Mouse (Mus musculus) testis, adult 2 months (tissue): ENCODE data around the gene Lyl1. TPM values are rescaled to one million over a fixed set of nuclear protein-coding genes. Genes with fewer than 3 reads are reported as not detected.

ENCODE experiments used
- H3K27ac ChIP-seq: fragments of 200-500 bp; 2 replicates; pipeline ENCODE4 v1.5.1; 2012; ENCODE audit warnings: low read depth, low read length; ENCODE audit not compliant: control insufficient read depth, insufficient read depth
- H3K27me3 ChIP-seq: fragments of 200-500 bp; 2 replicates; pipeline ENCODE4 v1.6.1; 2012; ENCODE audit warnings: mild to moderate bottlenecking, low read length, moderate library complexity; ENCODE audit not compliant: control insufficient read depth, insufficient read depth
- H3K36me3 ChIP-seq: fragments of 200-500 bp; 2 replicates; pipeline ENCODE4 v1.6.1; 2012; ENCODE audit warnings: mild to moderate bottlenecking, low read length; ENCODE audit not compliant: control insufficient read depth, insufficient read depth
- H3K4me1 ChIP-seq: fragments of 200-500 bp; 2 replicates; pipeline ENCODE4 v1.6.1; 2012; ENCODE audit warnings: low read length; ENCODE audit not compliant: control insufficient read depth, insufficient read depth
- H3K4me3 ChIP-seq: fragments of 200-500 bp; 2 replicates; pipeline ENCODE4 v1.5.1; 2012; ENCODE audit warnings: low read depth, mild to moderate bottlenecking, low read length, moderate library complexity, mixed read lengths; ENCODE audit not compliant: control insufficient read depth
- CTCF ChIP-seq: fragments of 200-500 bp; IDR thresholded peaks from 2 replicates; pipeline ENCODE4 v1.5.1; 2012; ENCODE audit warnings: low read depth, mild to moderate bottlenecking, inconsistent platforms, low read length, moderate library complexity; ENCODE audit not compliant: control insufficient read depth, insufficient read depth, insufficient replicate concordance
- POLR2A ChIP-seq: fragments of 200-500 bp; IDR thresholded peaks from 2 replicates; pipeline ENCODE4 v1.6.1; 2012; ENCODE audit warnings: low read depth, mild to moderate bottlenecking, inconsistent platforms, low read length, moderate library complexity; ENCODE audit not compliant: control insufficient read depth
- polyA plus RNA-seq: library from polyadenylated mRNA; depleted of rRNA; stranded (reverse); fragments of >200 nt; gene quantifications from 2 replicates; pipeline ENCODE4 v1.2.3, GENCODE M21; 2012

Lyl1 gene
- polyA plus RNA-seq, 1 experiment = 0.93 TPM

DNA sequence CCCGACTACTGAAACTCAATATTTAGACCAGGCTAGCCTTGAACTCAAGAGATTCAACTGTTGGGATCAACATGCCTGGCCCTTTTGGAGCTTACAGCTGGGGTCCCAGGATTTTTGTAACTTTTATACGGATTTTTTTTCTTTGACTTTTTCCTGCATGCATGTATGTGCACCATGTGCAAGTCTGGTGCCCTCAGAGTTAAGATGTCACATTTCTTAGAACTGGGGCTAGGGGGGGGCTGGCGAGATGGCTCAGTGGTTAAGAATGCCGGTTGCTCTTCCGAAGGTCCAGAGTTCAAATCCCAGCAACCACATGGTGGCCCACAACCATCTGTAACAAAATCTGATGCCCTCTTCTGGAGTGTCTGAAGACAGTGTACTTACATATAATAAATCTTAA, 731 bp upstream of the Lyl1 start:
- H3K27me3 ChIP-seq = no peaks in the 10 kb centered on the region; the same call in 1 of the 2 replicates

DNA sequence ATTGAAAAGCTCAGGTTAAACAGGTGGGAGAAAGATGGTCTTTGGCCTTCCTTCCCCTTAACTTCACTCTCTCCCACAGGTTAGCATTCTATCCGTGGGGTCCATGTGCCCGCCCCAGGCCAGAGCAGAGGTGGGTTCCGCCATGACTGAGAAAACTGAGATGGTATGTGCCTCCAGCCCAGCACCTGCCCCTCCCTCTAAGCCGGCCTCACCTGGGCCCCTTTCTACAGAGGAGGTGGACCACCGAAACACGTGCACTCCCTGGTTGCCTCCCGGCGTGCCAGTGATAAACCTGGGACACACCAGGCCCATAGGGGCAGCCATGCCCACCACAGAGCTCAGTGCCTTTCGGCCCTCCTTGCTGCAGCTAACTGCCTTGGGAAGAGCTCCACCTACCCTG, 1.3 kb downstream of the Lyl1 start:
- Histone ChIP-seq H3K27me3 (no peaks in the 10 kb centered on the region; the same call in 1 of the 2 replicates), H3K36me3 (peaks cover 3% of the 10 kb centered on the region), H3K4me3 (no peak overlapping the region), H3K4me1 (peaks cover 27% of the 10 kb centered on the region), H3K27ac (no peak overlapping the region)
- TF ChIP-seq CTCF (no peak), POLR2A (no peak)

More for the DNA sequence above, 731 bp upstream of the Lyl1 start:
- H3K4me1 ChIP-seq = peaks cover 16% of the 10 kb centered on the region
- H3K27ac ChIP-seq = no peak overlapping the region
- H3K36me3 ChIP-seq = peaks cover 4% of the 10 kb centered on the region
- TF ChIP-seq CTCF = no peak
- TF ChIP-seq POLR2A = no peak
- H3K4me3 ChIP-seq = no peak overlapping the region

DNA sequence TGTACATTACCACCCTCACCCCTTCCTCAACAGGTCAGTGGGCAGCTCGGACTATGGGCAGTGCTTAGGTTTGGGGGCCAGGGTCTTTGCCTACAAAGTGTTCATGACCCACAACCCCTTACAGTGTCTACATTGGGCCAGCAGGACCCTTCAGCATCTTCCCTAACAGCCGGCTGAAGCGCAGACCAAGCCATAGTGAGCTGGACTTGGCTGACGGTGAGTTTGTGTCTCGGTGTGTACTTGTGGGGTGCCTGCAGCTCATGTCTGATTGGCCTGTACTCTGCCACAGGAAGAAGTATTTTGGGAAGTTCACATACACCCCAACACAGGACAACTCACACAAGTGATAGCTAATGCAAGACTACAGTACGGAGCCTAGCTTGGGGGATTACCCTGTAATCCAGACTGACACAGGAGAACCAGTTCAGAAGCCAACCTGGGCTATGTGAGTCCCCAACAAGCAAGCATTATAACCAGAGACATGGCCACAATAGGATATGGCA, 1.8 kb downstream of the Lyl1 start:
- Histone ChIP-seq H3K4me3 (no peak overlapping the region), H3K27ac (no peak overlapping the region), H3K27me3 (no peaks in the 10 kb centered on the region; the same call in 1 of the 2 replicates), H3K36me3 (peaks cover 3% of the 10 kb centered on the region), H3K4me1 (peaks cover 31% of the 10 kb centered on the region)
- no peak for TF ChIP-seq POLR2A
- no peak for TF ChIP-seq CTCF

DNA sequence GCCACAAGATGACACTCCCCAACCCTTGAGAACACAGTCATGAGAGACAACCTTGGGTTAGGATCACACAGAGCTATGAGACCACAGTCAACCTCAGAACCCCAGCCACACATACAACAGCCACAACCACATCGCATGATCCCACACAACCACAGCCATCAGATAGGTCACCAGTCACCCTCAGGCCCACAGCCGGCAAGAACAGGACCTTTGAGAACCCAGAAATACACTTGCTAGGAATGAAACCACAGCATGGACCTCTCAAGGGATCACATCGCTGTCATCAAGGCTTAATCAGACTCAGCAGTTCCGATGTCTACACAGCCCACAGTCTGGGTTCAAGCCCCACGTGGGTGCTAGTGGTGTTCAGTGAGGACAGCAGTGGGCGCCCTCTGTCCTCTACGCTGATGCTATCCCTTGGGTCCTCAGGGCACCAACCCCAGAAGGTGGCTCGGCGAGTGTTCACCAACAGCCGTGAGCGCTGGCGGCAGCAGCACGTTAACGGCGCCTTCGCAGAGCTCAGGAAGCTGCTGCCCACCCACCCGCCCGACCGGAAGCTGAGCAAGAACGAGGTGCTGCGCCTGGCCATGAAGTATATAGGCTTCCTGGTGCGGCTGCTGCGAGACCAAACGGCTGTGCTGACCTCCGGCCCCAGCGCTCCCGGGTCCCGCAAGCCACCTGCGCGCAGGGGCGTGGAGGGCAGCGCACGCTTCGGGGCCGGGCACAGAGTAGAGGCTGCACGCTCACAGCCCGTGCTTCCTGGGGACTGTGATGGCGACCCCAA, 2.4 kb downstream of the Lyl1 start:
- no peak for TF ChIP-seq POLR2A
- TF ChIP-seq CTCF = no peak
- Histone ChIP-seq H3K36me3 (peaks cover 3% of the 10 kb centered on the region), H3K27ac (no peak overlapping the region), H3K27me3 (no peaks in the 10 kb centered on the region; the same call in 1 of the 2 replicates), H3K4me3 (peak overlapping the region; percentile 65), H3K4me1 (peaks cover 35% of the 10 kb centered on the region)

DNA sequence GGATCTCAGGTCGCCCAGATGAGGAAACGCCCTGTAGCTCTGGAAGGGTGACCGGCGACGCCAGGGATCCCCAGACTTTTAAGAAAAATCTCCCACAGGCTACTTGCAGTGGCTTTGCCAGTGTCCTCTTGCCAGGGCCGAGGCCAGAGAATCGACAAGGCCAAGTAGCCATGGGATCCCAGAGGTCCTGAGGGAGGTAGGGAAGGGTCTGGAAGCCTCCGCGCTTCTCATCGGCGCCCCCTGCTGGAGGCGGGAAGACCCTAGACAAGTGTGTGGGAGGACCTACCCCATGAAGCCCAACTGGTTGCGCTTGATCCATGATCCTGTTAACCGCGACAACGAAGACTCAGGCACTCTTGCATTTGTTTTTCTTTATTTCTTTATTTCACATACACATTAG, 3.1 kb downstream of the Lyl1 start:
- TF ChIP-seq CTCF = peak; percentile 82
- TF ChIP-seq POLR2A = no peak
- H3K27me3 ChIP-seq = no peaks in the 10 kb centered on the region; the same call in 1 of the 2 replicates
- no peaks in the 10 kb centered on the region for H3K36me3 ChIP-seq
- peak overlapping the region; percentile 53 for H3K4me3 ChIP-seq
- no peak overlapping the region for H3K27ac ChIP-seq
- H3K4me1 ChIP-seq = peaks cover 36% of the 10 kb centered on the region

DNA sequence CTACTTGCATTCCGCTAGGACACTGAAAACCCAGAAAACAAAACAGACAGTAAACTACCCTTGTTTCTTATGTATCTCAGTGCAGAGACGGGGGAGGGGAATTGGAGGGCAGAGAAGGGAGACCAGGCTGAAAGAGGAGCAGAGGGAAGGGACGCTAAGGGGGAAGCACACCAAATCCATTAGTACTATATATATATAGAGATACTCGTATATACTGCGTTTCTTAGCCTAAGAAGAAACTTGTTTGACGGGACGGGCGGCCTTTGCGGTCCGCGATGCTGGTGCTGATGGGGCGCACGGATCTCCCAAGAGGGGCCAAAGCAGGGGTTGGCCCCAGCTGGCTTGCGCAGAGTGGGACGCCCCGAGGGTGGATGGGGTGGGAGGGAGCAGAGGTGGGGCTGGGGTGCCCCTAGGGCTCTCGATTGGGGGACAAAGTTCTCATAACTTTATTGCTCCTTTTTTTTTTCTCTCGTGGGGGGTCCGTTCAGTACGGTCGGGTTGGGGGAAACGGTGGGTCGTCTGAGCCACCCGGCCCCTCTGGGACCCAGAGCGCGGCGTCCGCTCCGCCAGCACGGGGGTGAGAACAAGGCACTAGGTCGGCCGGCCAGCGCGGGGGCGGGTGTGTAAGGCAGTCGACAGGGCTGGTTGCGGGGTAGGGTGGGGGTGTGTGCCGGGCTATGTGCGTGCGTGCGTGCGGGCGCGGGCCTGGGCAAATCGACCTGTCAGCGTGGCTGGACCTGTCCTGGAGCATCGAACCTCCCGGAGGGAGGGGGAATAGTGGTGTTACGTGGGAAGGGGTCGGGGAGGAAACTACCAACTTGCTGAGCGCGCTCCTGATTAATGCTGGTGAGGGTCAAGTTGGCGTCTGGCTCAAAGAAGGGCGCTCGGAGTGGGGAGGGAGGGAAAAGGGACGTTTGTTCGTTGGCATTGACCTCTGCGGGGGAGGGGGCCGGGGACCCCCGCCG, 3.9 kb downstream of the Lyl1 start:
- no peaks in the 10 kb centered on the region for H3K36me3 ChIP-seq
- peaks cover 36% of the 10 kb centered on the region for H3K4me1 ChIP-seq
- no peaks in the 10 kb centered on the region; the same call in 1 of the 2 replicates for H3K27me3 ChIP-seq
- H3K4me3 ChIP-seq = peak overlapping the region; percentile 1
- no peak for TF ChIP-seq CTCF
- no peak for TF ChIP-seq POLR2A
- H3K27ac ChIP-seq = no peak overlapping the region

DNA sequence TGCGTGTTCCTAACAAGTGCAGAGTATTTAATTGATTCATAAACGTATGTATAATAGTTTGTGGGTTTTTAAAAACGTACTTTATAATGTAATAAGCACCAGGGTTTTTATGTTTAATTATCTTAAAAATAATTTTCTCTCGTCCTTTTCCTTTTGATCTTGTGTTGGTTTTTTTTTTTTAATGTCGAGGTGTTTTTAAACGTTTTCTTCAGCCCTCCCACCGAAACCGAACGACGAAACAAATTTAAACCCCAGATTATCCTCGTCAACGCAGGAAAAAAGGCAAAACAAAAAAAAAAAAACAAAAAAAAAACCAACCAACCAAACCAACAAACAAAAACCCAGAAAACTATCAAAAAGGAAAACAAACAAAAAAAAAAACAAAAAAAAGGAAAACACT, 4.7 kb downstream of the Lyl1 start:
- Histone ChIP-seq H3K27ac (no peak overlapping the region), H3K27me3 (no peaks in the 10 kb centered on the region; the same call in 1 of the 2 replicates), H3K36me3 (no peaks in the 10 kb centered on the region), H3K4me3 (no peak overlapping the region), H3K4me1 (peaks cover 36% of the 10 kb centered on the region)
- no peak for TF ChIP-seq CTCF
- no peak for TF ChIP-seq POLR2A
